Mouse (Mus musculus) liver, postnatal 0 days (tissue): ENCODE data around the gene Pkm.

ENCODE experiments used
- CTCF ChIP-seq: sonication (generic); IDR thresholded peaks from 2 replicates; pipeline ENCODE4 v1.5.1; 2016; ENCODE audit warnings: antibody characterized with exemption, low read depth
- EP300 ChIP-seq: IDR thresholded peaks from 2 replicates; pipeline ENCODE4 v1.6.1; 2016; ENCODE audit warnings: antibody characterized with exemption, low read depth, mild to moderate bottlenecking

DNA sequence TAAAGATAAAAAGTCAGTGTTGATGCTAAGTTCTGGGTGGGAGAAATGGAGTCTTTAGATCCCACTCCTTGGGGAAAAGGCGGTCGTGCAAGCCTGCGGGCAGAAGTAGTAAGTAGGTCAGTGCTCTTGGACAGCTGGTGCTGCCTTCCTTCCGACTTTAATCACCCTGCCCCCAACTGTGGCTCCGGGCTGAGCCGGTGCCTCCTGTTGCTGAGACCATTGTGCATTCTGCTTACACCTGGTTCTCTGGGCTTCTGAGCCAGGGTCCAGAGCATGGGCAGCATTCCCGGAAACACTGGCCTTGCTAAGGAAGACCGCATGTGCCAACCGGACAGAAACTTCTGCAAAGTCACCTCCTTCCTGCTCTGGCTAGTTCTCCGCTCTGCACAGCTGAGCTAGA, 4.3 kb downstream of the Pkm start:
- TF ChIP-seq CTCF (no peak), EP300 (no peak)
